Comparison of ENCODE assay signal across 8 mouse cellular contexts in genomic region chr9:110116353-110116976, GRCm38 (mm10). TPM values are rescaled to one million over a fixed set of nuclear protein-coding genes. Genes with fewer than 3 reads are reported as not detected.
DNase-seq lines count a peak whose midpoint lies in the region; ATAC-seq and TF ChIP-seq lines count a peak whose summit lies in the region.

No protein-coding gene starts in this region.

- TF ChIP-seq RAD21 in MEL (IDR thresholded peaks at IDR 0.05; ENCODE audit: low read depth, low read length), result no peak

- no peak for ATAC-seq in heart, embryonic 14.5 days (ENCODE audit: insufficient number of reproducible peaks, insufficient read depth, low FRiP score, low read depth)
- ATAC-seq in heart, embryonic 16.5 days (replicated peaks; ENCODE audit: extremely low read depth, insufficient read depth, low FRiP score), result no peak
- 0 out of 2 replicates have a peak, but pooled peaks have one; percentile 0 for ATAC-seq in midbrain, embryonic 11.5 days (ENCODE audit: low FRiP score)

- H3K27me3 ChIP-seq in heart, embryonic 14.5 days (ENCODE audit: control insufficient read depth, insufficient read depth, low read length), result no peaks in the 10 kb centered on the region
- no peaks in the 10 kb centered on the region for H3K27me3 ChIP-seq in MEL (ENCODE audit: control insufficient read depth in 1 of 2, insufficient read depth in 2 of 2, low read length in 2 of 2)
- no peaks in the 10 kb centered on the region for H3K27me3 ChIP-seq in heart, embryonic 16.5 days (ENCODE audit: control insufficient read depth, insufficient read depth, low read length)
- no peaks in the 10 kb centered on the region for H3K27me3 ChIP-seq in midbrain, embryonic 11.5 days (ENCODE audit: control insufficient read depth, insufficient read depth, low read length)

- TF ChIP-seq EP300 in MEL (IDR thresholded peaks at IDR 0.05; ENCODE audit: low read depth in 1 of 2, low read length in 2 of 2), result no peak

- H3K9ac ChIP-seq in heart, embryonic 14.5 days (ENCODE audit: low read length), result peak overlapping the region; percentile 94
- peak overlapping the region; percentile 95 for H3K9ac ChIP-seq in MEL (ENCODE audit: control insufficient read depth, low read depth, low read length, poor library complexity, severe bottlenecking)
- peak overlapping the region; percentile 88 for H3K9ac ChIP-seq in heart, embryonic 16.5 days (ENCODE audit: low read length)
- peak overlapping the region; percentile 96 for H3K9ac ChIP-seq in midbrain, embryonic 11.5 days (ENCODE audit: low read length)

- H3K9me3 ChIP-seq in heart, embryonic 14.5 days (ENCODE audit: control insufficient read depth, low read length), result no peaks in the 10 kb centered on the region
- H3K9me3 ChIP-seq in MEL (replicated peaks; ENCODE audit: insufficient read depth, low read length), result no peaks in the 10 kb centered on the region
- H3K9me3 ChIP-seq in heart, embryonic 16.5 days (replicated peaks; ENCODE audit: control insufficient read depth, low read length), result no peaks in the 10 kb centered on the region
- H3K9me3 ChIP-seq in midbrain, embryonic 11.5 days (ENCODE audit: control insufficient read depth, low read length), result no peaks in the 10 kb centered on the region

- H3K4me3 ChIP-seq in heart, embryonic 14.5 days (ENCODE audit: control insufficient read depth in 1 of 2, insufficient read depth in 1 of 2, low read depth in 1 of 2, low read length in 2 of 2), result peak overlapping the region; percentile 90
- peak overlapping the region; percentile 90 to 99 for H3K4me3 ChIP-seq in MEL (ENCODE audit: control insufficient read depth in 1 of 2, insufficient read depth in 1 of 2, low read depth in 2 of 2, low read length in 2 of 2)
- H3K4me3 ChIP-seq in heart, embryonic 16.5 days (ENCODE audit: low read length), result peak overlapping the region; percentile 86
- H3K4me3 ChIP-seq in midbrain, embryonic 11.5 days (ENCODE audit: low read depth, low read length), result peak overlapping the region; percentile 74

- H3K79me2 ChIP-seq in MEL (ENCODE audit: control insufficient read depth, insufficient read depth, low read length, poor library complexity), result peaks cover 24% of the 10 kb centered on the region

- peaks cover 2 to 14% of the 10 kb centered on the region in 2 experiments for H3K4me1 ChIP-seq in heart, embryonic 14.5 days (ENCODE audit: control insufficient read depth in 2 of 2, insufficient read depth in 2 of 2, low read length in 2 of 2)
- H3K4me1 ChIP-seq in MEL (ENCODE audit: control insufficient read depth in 1 of 2, insufficient read depth in 2 of 2, low read length in 2 of 2), result peaks cover 2 to 3% of the 10 kb centered on the region in 2 experiments; a peak in 2 of 4 replicates
- peaks cover 15% of the 10 kb centered on the region for H3K4me1 ChIP-seq in heart, embryonic 16.5 days (ENCODE audit: control insufficient read depth, insufficient read depth, low read length)
- peaks cover 10% of the 10 kb centered on the region for H3K4me1 ChIP-seq in midbrain, embryonic 11.5 days (ENCODE audit: control insufficient read depth, insufficient read depth, low read length)

- WGBS in heart, embryonic 14.5 days, result 15% methylated on average over 10 of the region's 10 CpGs
- WGBS in heart, embryonic 16.5 days, result 12% methylated on average over 10 of the region's 10 CpGs
- 11% methylated on average over 10 of the region's 10 CpGs for WGBS in midbrain, embryonic 11.5 days

- H3K36me3 ChIP-seq in heart, embryonic 14.5 days (ENCODE audit: control insufficient read depth, insufficient read depth, low read length), result peaks cover 40% of the 10 kb centered on the region
- peaks cover 5 to 12% of the 10 kb centered on the region in 2 experiments for H3K36me3 ChIP-seq in MEL (ENCODE audit: control insufficient read depth in 1 of 2, insufficient read depth in 2 of 2, low read length in 2 of 2)
- peaks cover 19% of the 10 kb centered on the region for H3K36me3 ChIP-seq in heart, embryonic 16.5 days (ENCODE audit: control insufficient read depth, insufficient read depth)
- H3K36me3 ChIP-seq in midbrain, embryonic 11.5 days (ENCODE audit: control insufficient read depth, insufficient read depth, low read length), result peaks cover 12% of the 10 kb centered on the region

- TF ChIP-seq POLR2A in MEL (IDR thresholded peaks at IDR 0.05; ENCODE audit: control insufficient read depth in 1 of 2, insufficient read depth in 1 of 2, low read depth in 1 of 2, low read length in 2 of 2, poor library complexity in 1 of 2), result no peak

- TF ChIP-seq CTCF in MEL (IDR thresholded peaks at IDR 0.05 in 2 of 3, conservative IDR thresholded peaks at IDR 0.05 in 1 of 3; ENCODE audit: control insufficient read depth in 1 of 3, insufficient read depth in 1 of 3, low read depth in 2 of 3, low read length in 3 of 3, poor library complexity in 1 of 3, severe bottlenecking in 1 of 3), result no peak

- intact Hi-C loops in left cerebral cortex, postnatal 36 days (cut with DNase I), result no loop called here

- H3K4me2 ChIP-seq in heart, embryonic 14.5 days (ENCODE audit: low read length), result peak overlapping the region; percentile 85
- peak overlapping the region; percentile 93 for H3K4me2 ChIP-seq in heart, embryonic 16.5 days (ENCODE audit: low read depth, low read length)
- peak overlapping the region; percentile 51 for H3K4me2 ChIP-seq in midbrain, embryonic 11.5 days

- H3K27ac ChIP-seq in heart, embryonic 14.5 days (replicated peaks in 1 of 2; ENCODE audit: control insufficient read depth in 1 of 2, insufficient read depth in 1 of 2, low read depth in 2 of 2, low read length in 2 of 2), result peak overlapping the region; percentile 71 to 96
- no peak overlapping the region for H3K27ac ChIP-seq in MEL (ENCODE audit: control insufficient read depth, low read depth, low read length)
- peak overlapping the region; percentile 97 for H3K27ac ChIP-seq in heart, embryonic 16.5 days (ENCODE audit: low read length)
- peak overlapping the region; percentile 96 for H3K27ac ChIP-seq in midbrain, embryonic 11.5 days (ENCODE audit: low read depth, low read length)

- DNase-seq in heart, adult 9 months (ENCODE audit: low spot score in 2 of 2), result no peak
- DNase-seq in MEL (ENCODE audit: low read depth, low spot score), result no peak
- peak; percentile 95 for DNase-seq in midbrain, embryonic 11.5 days (ENCODE audit: low spot score, missing footprints)
- no peak for DNase-seq in gastrocnemius, postnatal 25 days
- DNase-seq in right cerebral cortex, postnatal 36 days (ENCODE audit: low spot score in 2 of 2), result no peak
- no peak for DNase-seq in left cerebral cortex, postnatal 36 days (ENCODE audit: low spot score in 2 of 2)

TF ChIP-seq in MEL, 35 proteins besides CTCF, POLR2A, EP300 and RAD21:
- TF ChIP-seq POLR2AphosphoS5 (IDR thresholded peaks at IDR 0.05; ENCODE audit: borderline replicate concordance, low read depth, low read length) (no peak), MAX (IDR thresholded peaks at IDR 0.05; ENCODE audit: low read length) (no peak), CHD2 (IDR thresholded peaks at IDR 0.05; ENCODE audit: low read length) (no peak), ELF1 (IDR thresholded peaks at IDR 0.05; ENCODE audit: low read depth, low read length) (no peak), CHD1 (IDR thresholded peaks at IDR 0.05; ENCODE audit: low read depth, low read length) (no peak), ZC3H11A (IDR thresholded peaks at IDR 0.05; ENCODE audit: low read depth, low read length) (no peak), KAT2A (conservative IDR thresholded peaks at IDR 0.05; ENCODE audit: low read depth, low read length) (no peak), ZMIZ1 (IDR thresholded peaks at IDR 0.05; ENCODE audit: low read depth, low read length) (no peak), MAFK (IDR thresholded peaks at IDR 0.05; ENCODE audit: borderline replicate concordance, low read depth, low read length) (no peak), GABPA (IDR thresholded peaks at IDR 0.05; ENCODE audit: low read depth, low read length) (no peak), MYB (IDR thresholded peaks at IDR 0.05; ENCODE audit: low read depth, low read length) (no peak), TAL1 (IDR thresholded peaks at IDR 0.05; ENCODE audit: low read length) (no peak), USF2 (IDR thresholded peaks at IDR 0.05; ENCODE audit: borderline replicate concordance in 1 of 2, insufficient read depth in 1 of 2, low read depth in 1 of 2, low read length in 2 of 2) (no peak), ETS1 (IDR thresholded peaks at IDR 0.05; ENCODE audit: low read depth, low read length) (no peak), USF1 (IDR thresholded peaks at IDR 0.05; ENCODE audit: low read depth, low read length) (no peak), TBP (IDR thresholded peaks at IDR 0.05; ENCODE audit: low read depth, low read length) (no peak), MAZ (IDR thresholded peaks at IDR 0.05; ENCODE audit: low read depth, low read length) (no peak), MXI1 (IDR thresholded peaks at IDR 0.05; ENCODE audit: low read depth, low read length) (no peak), ZNF384 (IDR thresholded peaks at IDR 0.05; ENCODE audit: low read depth, low read length) (no peak), POLR2AphosphoS2 (IDR thresholded peaks at IDR 0.05; ENCODE audit: low read length) (no peak)

RNA-seq across cellular contexts. Expression of gene Smarcc1, which starts 1.0 kb away (rescaled TPM):
- 73.8 and 80.7 TPM in 2 replicates for polyA plus RNA-seq in heart, embryonic 14.5 days (2014; fragmentation: Nextera tagmentation; extraction: Ambion mirVana)
- 35.5 and 41.4 TPM in 2 replicates for total RNA-seq in MEL (2012; rRNA removed)
- 100 to 1,000 TPM in 1 of 2 experiments, 10 to 100 TPM in 1; 79.0 to 488 TPM for polyA plus RNA-seq in MEL (2012; ENCODE audit: insufficient read depth in 1 of 2, insufficient read length in 2 of 2, low read depth in 1 of 2, low replicate concordance in 2 of 2, missing spikeins in 1 of 2)
- polyA plus RNA-seq in heart, embryonic 16.5 days (2015; fragmentation: Nextera tagmentation; extraction: Ambion mirVana), result 56.7 and 60.5 TPM in 2 replicates
- polyA plus RNA-seq in midbrain, embryonic 11.5 days (2014; fragmentation: Nextera tagmentation; extraction: Ambion mirVana), result 146 and 160 TPM in 2 replicates
- total RNA-seq in gastrocnemius, postnatal 25 days (2021), result 10 to 100 TPM; 19.5 to 19.6 TPM
- total RNA-seq in left cerebral cortex, postnatal 36 days (2021), result 10 to 100 TPM; 64.5 to 74.5 TPM

RNA-seq across cellular contexts. Expression of gene Dhx30, which starts 1.2 kb away (rescaled TPM):
- polyA plus RNA-seq in heart, embryonic 14.5 days (2014; fragmentation: Nextera tagmentation; extraction: Ambion mirVana), result 89.5 and 94.5 TPM in 2 replicates
- total RNA-seq in MEL (2012; rRNA removed), result 113 and 126 TPM in 2 replicates
- 100 to 1,000 TPM in 1 of 2 experiments, not detected in 1; 113 TPM for polyA plus RNA-seq in MEL (2012; ENCODE audit: insufficient read depth in 1 of 2, insufficient read length in 2 of 2, low read depth in 1 of 2, low replicate concordance in 2 of 2, missing spikeins in 1 of 2)
- polyA plus RNA-seq in heart, embryonic 16.5 days (2015; fragmentation: Nextera tagmentation; extraction: Ambion mirVana), result 96.2 and 101 TPM in 2 replicates
- 161 and 164 TPM in 2 replicates for polyA plus RNA-seq in midbrain, embryonic 11.5 days (2014; fragmentation: Nextera tagmentation; extraction: Ambion mirVana)
- total RNA-seq in gastrocnemius, postnatal 25 days (2021), result 10 to 100 TPM; 28.7 to 29.9 TPM
- 100 to 1,000 TPM; 163 to 166 TPM for total RNA-seq in left cerebral cortex, postnatal 36 days (2021)
